Mouse (Mus musculus): ENCODE results near the gene Gsdme. TPM values are rescaled to one million over a fixed set of nuclear protein-coding genes. Genes with fewer than 3 reads are reported as not detected.

Gsdme gene
- total and polyA plus RNA-seq, 3 experiments: 0.27 to 1.5 TPM; not detected in 1

- no peak for TF ChIP-seq ZKSCAN1 (IDR thresholded peaks at IDR 0.05; ENCODE audit: low read depth, low read length)
- TF ChIP-seq UBTF (IDR thresholded peaks at IDR 0.05; ENCODE audit: borderline replicate concordance, insufficient read depth, low read depth, low read length): no peak
- no peak for TF ChIP-seq POLR2AphosphoS5 (IDR thresholded peaks at IDR 0.05; ENCODE audit: borderline replicate concordance, low read depth, low read length)
- TF ChIP-seq TBP (IDR thresholded peaks at IDR 0.05; ENCODE audit: low read depth, low read length): no peak
- peak; percentile 59 to 71; a peak in 3 of 4 replicates for TF ChIP-seq EP300 (IDR thresholded peaks at IDR 0.05; ENCODE audit: low read depth in 1 of 2, low read length in 2 of 2)
- TF ChIP-seq E2F4 (IDR thresholded peaks at IDR 0.05; ENCODE audit: borderline replicate concordance, low read depth, low read length): no peak
- no peak for TF ChIP-seq ELF1 (IDR thresholded peaks at IDR 0.05; ENCODE audit: low read depth, low read length)
- TF ChIP-seq POLR2AphosphoS2 (IDR thresholded peaks at IDR 0.05; ENCODE audit: low read length): no peak
- no peak for TF ChIP-seq RCOR1 (IDR thresholded peaks at IDR 0.05; ENCODE audit: low read depth, low read length)
- TF ChIP-seq USF1 (IDR thresholded peaks at IDR 0.05; ENCODE audit: low read depth, low read length): peak; percentile 68
- no peak for TF ChIP-seq NRF1 (IDR thresholded peaks at IDR 0.05; ENCODE audit: insufficient read depth, low read depth, low read length, poor library complexity, severe bottlenecking)
- no peak for TF ChIP-seq MEF2A (IDR thresholded peaks at IDR 0.05; ENCODE audit: extremely low read depth, insufficient replicate concordance, low read depth, low read length, poor library complexity, severe bottlenecking)
- TF ChIP-seq RAD21 (IDR thresholded peaks at IDR 0.05; ENCODE audit: low read depth, low read length): no peak; the same call in 1 of the 2 replicates
- TF ChIP-seq CHD1 (IDR thresholded peaks at IDR 0.05; ENCODE audit: low read depth, low read length): no peak
- no peak for TF ChIP-seq ETS1 (IDR thresholded peaks at IDR 0.05; ENCODE audit: low read depth, low read length)
- TF ChIP-seq SIN3A (IDR thresholded peaks at IDR 0.05; ENCODE audit: low read length): peak; percentile 51; the same call in 1 of the 2 replicates
- TF ChIP-seq HCFC1 (IDR thresholded peaks at IDR 0.05; ENCODE audit: low read depth, low read length): no peak
- TF ChIP-seq MAFK (IDR thresholded peaks at IDR 0.05; ENCODE audit: borderline replicate concordance, low read depth, low read length): no peak
- TF ChIP-seq USF2 (IDR thresholded peaks at IDR 0.05; ENCODE audit: borderline replicate concordance in 1 of 2, insufficient read depth in 1 of 2, low read depth in 1 of 2, low read length in 2 of 2): no peak
Measured at GRCm38 (mm10) chr6:50291650-50292049, 28.0 kb upstream of the Gsdme start (continued).

GRCm38 (mm10) chr6:50286881-50287280 lies 23.2 kb upstream of the Gsdme start:
- Histone ChIP-seq H3K9me3 (replicated peaks; ENCODE audit: insufficient read depth, low read length) (no peaks in the 10 kb centered on the region), H3K27me3 (ENCODE audit: control insufficient read depth in 1 of 2, insufficient read depth in 2 of 2, low read length in 2 of 2) (no peaks in the 10 kb centered on the region), H3K4me1 (ENCODE audit: control insufficient read depth in 1 of 2, insufficient read depth in 2 of 2, low read length in 2 of 2) (peaks cover 0 to 7% of the 10 kb centered on the region in 2 experiments; a peak in 3 of 4 replicates), H3K9ac (ENCODE audit: control insufficient read depth, low read depth, low read length, poor library complexity, severe bottlenecking) (no peak overlapping the region), H3K27ac (ENCODE audit: control insufficient read depth, low read depth, low read length) (no peak overlapping the region), H3K36me3 (ENCODE audit: control insufficient read depth in 1 of 2, insufficient read depth in 2 of 2, low read length in 2 of 2) (peaks cover 0 to under 1% of the 10 kb centered on the region in 2 experiments; a peak in 2 of 4 replicates), H3K4me3 (ENCODE audit: control insufficient read depth in 1 of 2, insufficient read depth in 1 of 2, low read depth in 2 of 2, low read length in 2 of 2) (no peak overlapping the region), H3K79me2 (ENCODE audit: control insufficient read depth, insufficient read depth, low read length, poor library complexity) (no peaks in the 10 kb centered on the region)
- DNase-seq (ENCODE audit: low read depth, low spot score): no peak
- no peak for TF ChIP-seq E2F4 (IDR thresholded peaks at IDR 0.05; ENCODE audit: borderline replicate concordance, low read depth, low read length)
- TF ChIP-seq ZC3H11A (IDR thresholded peaks at IDR 0.05; ENCODE audit: low read depth, low read length): no peak
- no peak for TF ChIP-seq MXI1 (IDR thresholded peaks at IDR 0.05; ENCODE audit: low read depth, low read length)
- TF ChIP-seq POLR2AphosphoS5 (IDR thresholded peaks at IDR 0.05; ENCODE audit: borderline replicate concordance, low read depth, low read length): no peak
- TF ChIP-seq POLR2A (IDR thresholded peaks at IDR 0.05; ENCODE audit: control insufficient read depth in 1 of 2, insufficient read depth in 1 of 2, low read depth in 1 of 2, low read length in 2 of 2, poor library complexity in 1 of 2): no peak
- no peak for TF ChIP-seq ETS1 (IDR thresholded peaks at IDR 0.05; ENCODE audit: low read depth, low read length)
- no peak for TF ChIP-seq UBTF (IDR thresholded peaks at IDR 0.05; ENCODE audit: borderline replicate concordance, insufficient read depth, low read depth, low read length)
- TF ChIP-seq SIN3A (IDR thresholded peaks at IDR 0.05; ENCODE audit: low read length): no peak
- TF ChIP-seq RAD21 (IDR thresholded peaks at IDR 0.05; ENCODE audit: low read depth, low read length): no peak
- TF ChIP-seq ZMIZ1 (IDR thresholded peaks at IDR 0.05; ENCODE audit: low read depth, low read length): no peak

Data from MEL (cell line).